Mouse (Mus musculus) myocyte (in vitro differentiated cells): ENCODE data around the gene Prox1.

Experiments
- E2F4 ChIP-seq: IDR thresholded peaks from one replicate; pipeline ENCODE4 v1.6.1; 2011; ENCODE audit warnings: mild to moderate bottlenecking, control low read depth, moderate library complexity; ENCODE audit not compliant: insufficient read depth
- MAX ChIP-seq: IDR thresholded peaks from one replicate; pipeline ENCODE4 v1.6.1; 2011; ENCODE audit warnings: low read depth, mild to moderate bottlenecking, control low read depth
- POLR2A ChIP-seq: IDR thresholded peaks from one replicate; pipeline ENCODE4 v1.6.1; 2011; ENCODE audit warnings: low read depth, mild to moderate bottlenecking, control low read depth, moderate library complexity; ENCODE audit not compliant: insufficient read length
- POLR2AphosphoS2 ChIP-seq: IDR thresholded peaks from one replicate; pipeline ENCODE4 v1.6.1; 2011; ENCODE audit warnings: low read depth, control low read depth; ENCODE audit not compliant: insufficient read length
- TCF12 ChIP-seq: IDR thresholded peaks from one replicate; pipeline ENCODE4 v1.6.1; 2011; ENCODE audit warnings: mild to moderate bottlenecking, control low read depth; ENCODE audit not compliant: poor library complexity, insufficient read depth, severe bottlenecking
- USF1 ChIP-seq: IDR thresholded peaks from one replicate; pipeline ENCODE4 v1.6.1; 2011; ENCODE audit warnings: low read depth, mild to moderate bottlenecking, control low read depth, moderate library complexity

- TF ChIP-seq POLR2A (no peak), TCF12 (no peak), POLR2AphosphoS2 (no peak), E2F4 (no peak), USF1 (no peak), MAX (no peak)
These were observed 6.4 kb upstream of the Prox1 start for GRCm38 (mm10) chr1:190176961-190177360.
